In genomic region chr6:21767787-21768221, GRCm38 (mm10) we compare ENCODE assay signal across 14 mouse cellular contexts.
DNase-seq lines count a peak whose midpoint lies in the region; ATAC-seq and TF ChIP-seq lines count a peak whose summit lies in the region.
"Had no signal": no experiment of that assay in that cellular context is flagged by ENCODE, and none has a peak within 500 bp of the region (broad histone marks: within the 10 kb centered on the region; RNA-seq: fewer than 3 reads in every experiment).

No protein-coding gene starts in this region.

- H3K36me3 ChIP-seq in neural tube, embryonic 11.5 days (ENCODE audit: control insufficient read depth, insufficient read depth, low read length) = no peaks in the 10 kb centered on the region
- peaks cover 4% of the 10 kb centered on the region for H3K36me3 ChIP-seq in neural tube, embryonic 13.5 days
- no peaks in the 10 kb centered on the region for H3K36me3 ChIP-seq in intestine, embryonic 15.5 days

- H3K9ac ChIP-seq in neural tube, embryonic 11.5 days (ENCODE audit: low read length) = no peak overlapping the region
- H3K9ac ChIP-seq in neural tube, embryonic 13.5 days = 0 out of 2 replicates have a peak overlapping the region, but pooled peaks have one; percentile 43
- no peak overlapping the region for H3K9ac ChIP-seq in intestine, embryonic 15.5 days
- H3K9ac ChIP-seq: heart, embryonic 15.5 days had no signal

- peak overlapping the region; percentile 3; the same call in 1 of the 2 replicates for H3K4me3 ChIP-seq in layer of hippocampus, adult 2 months
- H3K4me3 ChIP-seq in neural tube, embryonic 11.5 days (ENCODE audit: low read depth, low read length) = no peak overlapping the region
- peak overlapping the region; percentile 15; the same call in 1 of the 2 replicates for H3K4me3 ChIP-seq in neural tube, embryonic 13.5 days
- H3K4me3 ChIP-seq in intestine, embryonic 15.5 days (replicated peaks) = no peak overlapping the region
- H3K4me3 ChIP-seq: heart, embryonic 15.5 days had no signal

- H3K27ac ChIP-seq in layer of hippocampus, adult 2 months = no peak overlapping the region
- H3K27ac ChIP-seq in neural tube, embryonic 11.5 days (ENCODE audit: low read depth, low read length) = no peak overlapping the region
- peak overlapping the region; percentile 61 for H3K27ac ChIP-seq in neural tube, embryonic 13.5 days (replicated peaks)
- no peak overlapping the region for H3K27ac ChIP-seq in intestine, embryonic 15.5 days
- H3K27ac ChIP-seq: heart, embryonic 15.5 days; macrophage had no signal

- no peak overlapping the region for H3K4me2 ChIP-seq in neural tube, embryonic 11.5 days (ENCODE audit: low read depth)
- H3K4me2 ChIP-seq in neural tube, embryonic 13.5 days = peak overlapping the region; percentile 46
- no peak overlapping the region for H3K4me2 ChIP-seq in intestine, embryonic 15.5 days (replicated peaks)
- H3K4me2 ChIP-seq: heart, embryonic 15.5 days had no signal

- H3K4me1 ChIP-seq in neural tube, embryonic 11.5 days (ENCODE audit: control insufficient read depth, insufficient read depth, low read length) = no peaks in the 10 kb centered on the region
- 0 out of 2 replicates have a peak, but pooled peaks cover 11% of the 10 kb centered on the region for H3K4me1 ChIP-seq in neural tube, embryonic 13.5 days (replicated peaks)
- no peaks in the 10 kb centered on the region for H3K4me1 ChIP-seq in intestine, embryonic 15.5 days (replicated peaks)
- H3K4me1 ChIP-seq: heart, embryonic 15.5 days had no signal

- TF ChIP-seq CTCF in layer of hippocampus, adult 2 months (conservative IDR thresholded peaks at IDR 0.05) = no peak

- 81% methylated on average over 12 of the region's 12 CpGs for WGBS in neural tube, embryonic 11.5 days
- 47% methylated on average over 12 of the region's 12 CpGs for WGBS in neural tube, embryonic 13.5 days
- 59% methylated on average over 12 of the region's 12 CpGs for WGBS in intestine, embryonic 15.5 days

- DNase-seq in frontal cortex, postnatal 14 days (ENCODE audit: low spot score in 2 of 2) = no peak
- peak in 1 of 2 experiments; percentile 19 for DNase-seq in layer of hippocampus, adult 2 months (ENCODE audit: low spot score in 2 of 2)
- DNase-seq in layer of hippocampus, adult 11-12 months (ENCODE audit: low spot score) = no peak
- DNase-seq in neural tube, embryonic 11.5 days (ENCODE audit: low spot score) = no peak
- DNase-seq in neural tube, embryonic 10.5 days (ENCODE audit: extremely low spot score, low spot score) = no peak
- DNase-seq: adrenal gland, postnatal 36 days; cerebellum, adult 11-12 months; gastrocnemius, postnatal 36 days had no signal

- peak; percentile 27; the same call in 1 of the 2 replicates for ATAC-seq in frontal cortex, adult (ENCODE audit: low TSS enrichment)
- peak; percentile 57; the same call in 1 of the 2 replicates for ATAC-seq in neural tube, embryonic 11.5 days (ENCODE audit: insufficient read depth, low FRiP score, low TSS enrichment)
- ATAC-seq in neural tube, embryonic 13.5 days (ENCODE audit: low read depth) = peak; percentile 77
- ATAC-seq in intestine, embryonic 15.5 days = no peak
- ATAC-seq: inflammation-experienced regulatory T-cells, adult 6 months had no signal

- no peaks in the 10 kb centered on the region for H3K27me3 ChIP-seq in neural tube, embryonic 11.5 days (ENCODE audit: control insufficient read depth, insufficient read depth, low read length)
- H3K27me3 ChIP-seq in neural tube, embryonic 13.5 days = no peaks in the 10 kb centered on the region
- no peaks in the 10 kb centered on the region for H3K27me3 ChIP-seq in intestine, embryonic 15.5 days (replicated peaks)
- H3K27me3 ChIP-seq: heart, embryonic 15.5 days had no signal

- H3K9me3 ChIP-seq in neural tube, embryonic 11.5 days (ENCODE audit: control insufficient read depth, low read length) = no peaks in the 10 kb centered on the region
- H3K9me3 ChIP-seq in neural tube, embryonic 13.5 days = no peaks in the 10 kb centered on the region
- H3K9me3 ChIP-seq in intestine, embryonic 15.5 days = no peaks in the 10 kb centered on the region
- H3K9me3 ChIP-seq: heart, embryonic 15.5 days had no signal

Comparison
In these comparisons a context has a peak if more than half of its experiments do, and no peak if none do; other contexts are left out.
1. H3K4me3 ChIP-seq: peak in layer of hippocampus, adult 2 months (single experiment) and neural tube, embryonic 13.5 days (single experiment); none in neural tube, embryonic 11.5 days (single experiment) and intestine, embryonic 15.5 days (single experiment).